Mouse (Mus musculus) bone marrow macrophage, adult 2 months (primary cell): Measurements from ENCODE around the gene Cemip2.

ENCODE experiments used
- CTCF ChIP-seq: IDR thresholded peaks from 2 replicates; pipeline ENCODE4 v1.5.1; 2012; ENCODE audit warnings: low read depth, mild to moderate bottlenecking, low read length, moderate library complexity
- POLR2A ChIP-seq: IDR thresholded peaks from 2 replicates; pipeline ENCODE4 v1.6.1; 2012; ENCODE audit warnings: mild to moderate bottlenecking, low read depth, low read length, borderline replicate concordance

DNA sequence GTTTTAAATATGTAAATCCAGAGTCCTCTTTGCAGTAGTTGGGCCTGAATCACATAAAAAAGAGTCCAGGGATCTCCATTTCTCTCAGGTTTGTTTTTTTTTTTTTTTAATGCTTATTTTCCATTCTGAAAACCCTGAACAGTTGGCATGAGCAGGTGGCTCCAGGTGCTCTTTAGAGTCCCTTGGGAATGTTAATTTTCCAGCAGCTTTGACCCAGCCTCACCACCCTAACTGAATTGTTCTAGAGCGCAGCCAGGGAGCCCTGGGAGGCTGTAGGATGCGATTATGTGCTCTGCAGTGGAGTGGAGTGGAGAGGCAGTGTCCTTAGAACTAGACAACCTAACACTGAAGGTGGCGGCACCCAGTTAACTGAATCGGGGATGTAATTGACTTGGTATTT is 13.7 kb downstream of the Cemip2 start:
- TF ChIP-seq CTCF = no peak
- TF ChIP-seq POLR2A = no peak
